Mouse (Mus musculus): ENCODE measurements at regions not wholly inside any gene's neighbourhood (a gene's known extent, or its start where the extent isn't known, plus 50 kb on each side); places are given as distances from the start of the nearest gene placed in this dataset.

DNA sequence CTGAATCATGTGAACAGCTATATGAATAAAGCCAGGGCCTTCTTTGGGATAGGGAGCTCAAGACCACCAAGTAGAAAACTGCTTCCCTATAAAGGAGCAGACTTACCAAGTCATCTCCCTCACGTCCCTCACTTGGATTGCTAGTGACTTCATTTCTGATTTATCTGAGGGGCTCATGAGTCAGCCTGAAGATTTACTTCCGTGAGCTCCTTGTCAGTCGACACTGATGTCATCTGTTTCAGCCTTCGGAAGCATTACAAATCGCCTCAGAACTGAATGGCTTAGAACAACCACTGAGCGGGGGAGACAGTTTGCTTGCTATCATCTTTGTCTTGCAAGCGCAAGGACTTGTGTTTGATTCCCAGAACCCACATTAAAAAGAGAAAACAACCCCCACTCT lies 81.5 kb upstream of the Galnt15 start:
- WGBS = 20% methylated on average over 7 of the region's 7 CpGs
- Histone ChIP-seq H3K27me3 (no peaks in the 10 kb centered on the region), H3K36me3 (no peaks in the 10 kb centered on the region), H3K9me3 (no peaks in the 10 kb centered on the region), H3K4me2 (replicated peaks) (no peak overlapping the region), H3K4me1 (peaks cover 5% of the 10 kb centered on the region; the same call in 1 of the 2 replicates), H3K9ac (replicated peaks) (no peak overlapping the region), H3K27ac (replicated peaks) (no peak overlapping the region), H3K4me3 (no peak overlapping the region)
- ATAC-seq (replicated peaks) = no peak

DNA sequence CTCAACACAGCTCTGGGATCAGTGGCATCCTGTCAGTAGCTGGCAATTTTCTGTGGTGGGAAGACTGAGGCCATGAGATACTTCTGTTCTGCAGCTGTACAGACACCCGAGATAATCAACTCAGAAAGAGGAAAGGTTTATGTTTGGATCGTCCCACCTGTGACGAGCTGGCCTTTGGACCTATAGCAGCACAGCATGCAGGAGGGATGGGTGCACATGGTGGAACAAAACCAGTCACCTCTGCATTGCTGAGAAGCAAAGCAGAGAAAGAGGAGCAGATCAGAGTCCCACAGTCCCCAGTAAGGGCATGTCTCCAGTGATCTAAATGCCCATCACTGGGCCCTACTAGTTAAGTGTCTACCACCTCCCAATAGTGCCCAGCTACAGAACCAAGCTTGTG lies 76.9 kb upstream of the Galnt15 start:
- no peak for ATAC-seq (replicated peaks)

DNA sequence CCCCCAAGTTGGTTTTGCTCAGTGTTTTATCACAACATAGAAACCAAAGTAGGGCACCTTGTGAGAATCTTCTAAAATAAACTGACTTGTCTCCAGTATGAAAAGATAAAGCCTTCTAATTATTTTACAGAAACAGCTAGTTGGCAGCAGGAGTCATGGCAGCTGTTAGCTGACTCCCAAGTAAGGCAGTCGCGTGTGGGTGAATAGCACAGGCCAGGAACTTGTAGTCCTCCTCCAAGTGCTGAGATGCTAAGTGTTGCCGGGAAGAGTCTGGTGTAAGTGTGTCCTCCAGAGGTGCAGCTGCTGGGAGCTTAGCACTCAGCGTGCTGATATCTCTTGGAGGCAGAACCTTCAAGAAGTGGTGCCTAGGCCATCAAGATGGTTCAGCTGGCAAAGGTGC lies 75.0 kb upstream of the Galnt15 start:
- no peaks in the 10 kb centered on the region for H3K9me3 ChIP-seq
- 66% methylated on average over 4 of the region's 4 CpGs for WGBS
- H3K4me2 ChIP-seq (replicated peaks) = no peak overlapping the region
- 0 out of 2 replicates have a peak, but pooled peaks cover 3% of the 10 kb centered on the region for H3K4me1 ChIP-seq
- ATAC-seq (replicated peaks) = no peak
- H3K4me3 ChIP-seq = no peak overlapping the region
- H3K27me3 ChIP-seq = no peaks in the 10 kb centered on the region
- no peak overlapping the region for H3K9ac ChIP-seq (replicated peaks)
- H3K27ac ChIP-seq (replicated peaks) = no peak overlapping the region
- H3K36me3 ChIP-seq = no peaks in the 10 kb centered on the region

More for the DNA sequence above, 76.9 kb upstream of the Galnt15 start:
- no peaks in the 10 kb centered on the region for H3K9me3 ChIP-seq
- no peak overlapping the region for H3K4me2 ChIP-seq (replicated peaks)
- peaks cover 8% of the 10 kb centered on the region; the same call in 1 of the 2 replicates for H3K4me1 ChIP-seq
- 90% methylated on average over 3 of the region's 3 CpGs for WGBS
- no peaks in the 10 kb centered on the region for H3K27me3 ChIP-seq
- H3K4me3 ChIP-seq = no peak overlapping the region
- no peaks in the 10 kb centered on the region for H3K36me3 ChIP-seq
- H3K9ac ChIP-seq (replicated peaks) = no peak overlapping the region
- H3K27ac ChIP-seq (replicated peaks) = no peak overlapping the region

DNA sequence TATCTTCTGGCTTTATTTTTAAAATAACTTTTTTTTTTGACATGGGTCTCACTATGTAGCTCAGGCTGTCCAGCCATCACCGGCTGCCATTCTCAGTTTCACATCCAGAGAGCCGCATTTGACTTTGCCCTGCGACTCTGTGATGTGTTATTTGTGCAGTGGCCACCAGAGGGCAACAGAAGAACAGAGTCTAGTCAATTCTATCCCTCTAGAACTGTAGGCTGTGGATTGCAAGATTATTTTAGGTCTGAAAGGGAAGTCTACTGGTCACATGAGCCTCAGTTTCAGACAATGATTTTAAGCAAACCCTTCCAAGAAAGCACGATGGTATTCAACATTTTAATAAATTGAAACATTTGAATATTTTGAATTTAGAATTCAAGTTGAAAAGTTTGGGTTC lies 73.8 kb upstream of the Galnt15 start:
- Histone ChIP-seq H3K36me3 (no peaks in the 10 kb centered on the region), H3K9ac (replicated peaks) (no peak overlapping the region), H3K4me2 (replicated peaks) (no peak overlapping the region), H3K27me3 (no peaks in the 10 kb centered on the region), H3K27ac (replicated peaks) (no peak overlapping the region), H3K9me3 (no peaks in the 10 kb centered on the region), H3K4me3 (no peak overlapping the region), H3K4me1 (0 out of 2 replicates have a peak, but pooled peaks cover 3% of the 10 kb centered on the region)
- peak; percentile 80; the same call in 1 of the 2 replicates for ATAC-seq (replicated peaks)
- 5% methylated on average over 4 of the region's 4 CpGs for whole genome bisulfite sequencing

- Histone ChIP-seq H3K4me1 (0 out of 2 replicates have a peak, but pooled peaks cover 3% of the 10 kb centered on the region), H3K4me2 (replicated peaks) (no peak overlapping the region), H3K4me3 (no peak overlapping the region), H3K27ac (replicated peaks) (no peak overlapping the region), H3K27me3 (no peaks in the 10 kb centered on the region), H3K36me3 (no peaks in the 10 kb centered on the region), H3K9me3 (no peaks in the 10 kb centered on the region), H3K9ac (replicated peaks) (no peak overlapping the region)
- ATAC-seq (replicated peaks) = no peak
- 92% methylated on average over 10 of the region's 10 CpGs for WGBS
These were observed 71.6 kb upstream of the Galnt15 start for GRCm38 (mm10) chr14:31957211-31957638.

DNA sequence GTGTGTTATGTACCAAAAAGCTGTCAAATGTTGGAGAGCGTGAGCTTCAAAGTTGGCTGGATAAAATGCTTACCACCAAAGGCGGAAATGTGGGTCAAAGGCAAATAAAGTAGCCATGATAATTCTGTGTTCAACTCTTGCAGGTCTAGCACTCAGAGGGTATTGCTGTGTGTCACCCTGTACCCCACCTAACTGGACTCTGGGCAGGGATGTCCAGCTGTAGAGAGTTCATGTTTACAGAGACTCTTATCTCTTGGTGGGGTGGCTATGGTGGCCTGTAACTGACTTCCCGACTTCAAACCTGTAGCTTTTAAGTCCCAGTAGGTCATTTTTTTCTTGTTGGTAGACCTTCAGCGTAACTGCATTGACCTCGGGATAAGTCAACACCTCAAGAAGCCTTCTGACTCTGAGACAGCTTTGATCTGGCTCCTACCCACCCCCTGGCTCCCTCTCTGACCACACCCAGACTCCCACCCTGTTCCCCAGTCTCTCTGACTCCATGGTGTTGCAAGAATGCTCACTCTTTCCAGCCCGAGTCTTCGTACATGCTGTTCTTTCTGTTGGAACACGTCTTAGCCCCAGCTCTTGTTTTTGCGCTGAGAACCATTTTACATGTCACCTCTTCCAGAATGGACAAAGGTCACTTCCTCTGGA lies 68.5 kb upstream of the Galnt15 start:
- ATAC-seq (replicated peaks) = no peak
- Histone ChIP-seq H3K4me2 (replicated peaks) (no peak overlapping the region), H3K4me1 (no peaks in the 10 kb centered on the region), H3K36me3 (no peaks in the 10 kb centered on the region), H3K27me3 (no peaks in the 10 kb centered on the region), H3K4me3 (no peak overlapping the region), H3K9me3 (no peaks in the 10 kb centered on the region), H3K27ac (replicated peaks) (no peak overlapping the region), H3K9ac (replicated peaks) (no peak overlapping the region)
- 93% methylated on average over 9 of the region's 9 CpGs for WGBS

GRCm38 (mm10) chr14:31961442-31961841 lies 67.3 kb upstream of the Galnt15 start:
- Histone ChIP-seq H3K27ac (replicated peaks) (no peak overlapping the region), H3K4me2 (replicated peaks) (no peak overlapping the region), H3K9ac (replicated peaks) (no peak overlapping the region), H3K36me3 (no peaks in the 10 kb centered on the region), H3K4me1 (no peaks in the 10 kb centered on the region), H3K9me3 (no peaks in the 10 kb centered on the region), H3K27me3 (no peaks in the 10 kb centered on the region), H3K4me3 (no peak overlapping the region)
- WGBS = 86% methylated on average over 5 of the region's 5 CpGs
- no peak for ATAC-seq (replicated peaks)

GRCm38 (mm10) chr14:31963131-31963911 lies 65.5 kb upstream of the Galnt15 start:
- no peaks in the 10 kb centered on the region for H3K36me3 ChIP-seq
- no peaks in the 10 kb centered on the region for H3K4me1 ChIP-seq
- H3K27me3 ChIP-seq = no peaks in the 10 kb centered on the region
- H3K4me2 ChIP-seq (replicated peaks) = no peak overlapping the region
- no peaks in the 10 kb centered on the region for H3K9me3 ChIP-seq
- no peak overlapping the region for H3K27ac ChIP-seq (replicated peaks)
- 50% methylated on average over 12 of the region's 12 CpGs for WGBS
- no peak overlapping the region for H3K4me3 ChIP-seq
- no peak overlapping the region for H3K9ac ChIP-seq (replicated peaks)
- no peak for ATAC-seq (replicated peaks)

- Histone ChIP-seq H3K9ac (replicated peaks) (no peak overlapping the region), H3K4me3 (no peak overlapping the region), H3K4me2 (replicated peaks) (no peak overlapping the region), H3K9me3 (no peaks in the 10 kb centered on the region), H3K27ac (replicated peaks) (no peak overlapping the region), H3K27me3 (no peaks in the 10 kb centered on the region), H3K4me1 (no peaks in the 10 kb centered on the region), H3K36me3 (no peaks in the 10 kb centered on the region)
- 66% methylated on average over 2 of the region's 2 CpGs for WGBS
- ATAC-seq (replicated peaks) = no peak
These were observed 64.7 kb upstream of the Galnt15 start for GRCm38 (mm10) chr14:31964076-31964475.

- no peaks in the 10 kb centered on the region for H3K27me3 ChIP-seq
- 87% methylated on average over 4 of the region's 4 CpGs for WGBS
- no peak overlapping the region for H3K27ac ChIP-seq (replicated peaks)
- no peak overlapping the region for H3K9ac ChIP-seq (replicated peaks)
- no peak for ATAC-seq (replicated peaks)
- H3K9me3 ChIP-seq = no peaks in the 10 kb centered on the region
- no peaks in the 10 kb centered on the region for H3K36me3 ChIP-seq
- no peak overlapping the region for H3K4me2 ChIP-seq (replicated peaks)
- no peak overlapping the region for H3K4me3 ChIP-seq
- H3K4me1 ChIP-seq = no peaks in the 10 kb centered on the region
These were observed 64.0 kb upstream of the Galnt15 start for GRCm38 (mm10) chr14:31964831-31965230.

DNA sequence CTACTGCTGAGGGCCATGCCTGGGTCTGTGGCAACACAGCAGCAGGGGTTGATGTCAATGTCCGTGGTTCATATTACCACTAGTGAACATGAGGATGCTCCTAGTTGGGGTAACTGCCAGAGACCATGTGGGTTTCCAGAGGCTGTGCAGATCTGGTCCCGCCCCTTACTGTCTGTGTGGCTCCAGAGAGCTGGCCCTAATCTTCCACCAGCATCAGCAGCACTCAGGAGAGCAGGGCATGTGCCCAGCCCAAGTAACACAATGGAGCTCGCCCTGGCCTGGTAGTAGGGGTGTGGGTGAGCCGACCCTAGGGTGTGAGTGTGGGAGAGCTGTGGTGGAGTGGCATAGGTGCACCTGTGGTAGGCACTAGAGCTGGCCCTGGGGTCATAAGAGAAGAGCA lies 59.3 kb upstream of the Galnt15 start:
- no peak for ATAC-seq (replicated peaks)
- H3K9ac ChIP-seq (replicated peaks) = no peak overlapping the region
- WGBS = 83% methylated on average over 4 of the region's 4 CpGs

GRCm38 (mm10) chr14:31970245-31970830 lies 58.5 kb upstream of the Galnt15 start:
- Histone ChIP-seq H3K27ac (replicated peaks) (no peak overlapping the region), H3K4me2 (replicated peaks) (no peak overlapping the region), H3K9me3 (no peaks in the 10 kb centered on the region), H3K36me3 (no peaks in the 10 kb centered on the region), H3K4me1 (no peaks in the 10 kb centered on the region), H3K4me3 (no peak overlapping the region), H3K9ac (replicated peaks) (no peak overlapping the region), H3K27me3 (no peaks in the 10 kb centered on the region)
- no peak for ATAC-seq (replicated peaks)
- WGBS = 90% methylated on average over 3 of the region's 3 CpGs

More for the DNA sequence above, 59.3 kb upstream of the Galnt15 start:
- H3K9me3 ChIP-seq = no peaks in the 10 kb centered on the region
- H3K4me3 ChIP-seq = no peak overlapping the region
- no peaks in the 10 kb centered on the region for H3K4me1 ChIP-seq
- no peak overlapping the region for H3K27ac ChIP-seq (replicated peaks)
- H3K27me3 ChIP-seq = no peaks in the 10 kb centered on the region
- no peak overlapping the region for H3K4me2 ChIP-seq (replicated peaks)
- H3K36me3 ChIP-seq = no peaks in the 10 kb centered on the region

All from forebrain, embryonic 15.5 days (tissue).